Mouse (Mus musculus) bone marrow, adult 2 months (tissue): ENCODE data around the gene Ice2.

ENCODE experiments used
- CTCF ChIP-seq: fragments of 200-500 bp; IDR thresholded peaks from 2 replicates; pipeline ENCODE4 v1.5.1; 2011; ENCODE audit warnings: low read length, control low read depth; ENCODE audit not compliant: control insufficient read depth, insufficient read depth
- POLR2A ChIP-seq: fragments of 200-500 bp; IDR thresholded peaks from 2 replicates; pipeline ENCODE4 v1.6.1; 2011; ENCODE audit warnings: low read depth, mild to moderate bottlenecking, control low read depth, low read length, borderline replicate concordance; ENCODE audit not compliant: control insufficient read depth

DNA sequence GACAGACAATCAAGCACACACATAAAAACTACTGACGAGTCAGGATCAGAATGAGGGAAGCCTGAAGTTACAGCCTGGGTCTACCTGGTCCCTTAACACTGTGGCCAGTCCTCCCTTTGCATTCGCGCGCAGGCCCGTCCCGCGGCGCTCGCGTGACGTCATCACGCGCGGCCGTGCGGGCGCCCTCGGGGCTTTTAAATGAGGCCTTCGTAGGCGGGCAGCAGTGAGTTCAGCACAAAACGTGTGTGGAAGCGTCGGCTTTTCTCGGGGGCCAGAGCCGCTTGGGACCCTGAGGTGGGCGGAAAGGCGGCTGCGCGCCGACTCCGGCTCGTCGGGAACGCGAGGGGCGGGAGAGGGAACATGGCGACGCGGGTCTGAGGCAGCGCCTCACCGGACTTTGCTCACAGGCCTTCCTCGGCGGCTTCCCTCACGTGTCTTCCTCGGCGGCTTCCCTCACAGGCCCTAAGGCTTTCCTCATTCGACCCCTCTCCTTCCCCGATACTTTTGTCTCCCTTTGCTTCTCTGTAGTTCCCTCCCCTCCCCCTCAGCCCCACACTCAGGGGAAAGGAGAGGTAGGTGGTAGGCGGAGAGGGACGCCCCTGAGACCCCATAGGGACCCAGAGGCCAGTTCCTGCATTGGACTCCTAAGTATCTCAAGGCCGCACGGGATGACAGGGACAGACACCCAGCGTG is at the start of gene Ice2:
- TF ChIP-seq CTCF (no peak), POLR2A (0 out of 2 replicates have a peak, but pooled peaks have one; percentile 42)
